Mouse (Mus musculus) spleen, postnatal 10 days (tissue): ENCODE results near the gene Ttc19.
"Not testable (repeated sequence)": the region's sequence is repeated elsewhere in the genome, so short reads cannot be mapped to it uniquely, and the experiment has no call there.

ENCODE experiments used
- DNase-seq, 2 experiments: peaks; one replicate each; pipeline ENCODE4 v3.0.0; 2021 to 2022; ENCODE audit warnings: low spot score in 2 of 2

The Ttc19 gene

GRCm38 (mm10) chr11:62284020-62284419 lies 2.7 kb downstream of the Ttc19 start:
- not testable (repeated sequence) for DNase-seq

- no peak for DNase-seq
These were observed 3.7 kb downstream of the Ttc19 start for GRCm38 (mm10) chr11:62285020-62285419.

DNA sequence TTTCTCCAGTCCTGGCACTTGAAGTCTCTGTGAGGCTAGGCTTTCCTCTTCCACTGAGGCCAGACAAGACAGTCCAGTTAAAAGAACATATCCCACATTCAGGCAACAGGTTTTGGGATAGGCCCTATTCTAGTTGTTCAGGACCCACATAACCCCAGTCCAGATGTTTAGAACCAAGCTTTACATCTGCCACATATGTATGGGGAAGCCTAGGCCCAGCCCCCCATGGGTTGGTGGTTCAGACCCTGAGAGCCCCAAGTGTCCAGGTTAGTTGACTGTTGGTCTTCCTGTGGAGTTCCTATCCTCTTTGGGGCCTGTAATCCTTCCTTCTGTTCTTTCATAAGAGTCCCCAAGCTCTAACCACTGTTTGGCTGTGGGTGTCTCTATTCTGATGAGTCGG lies 6.4 kb downstream of the Ttc19 start:
- DNase-seq: no peak

DNA sequence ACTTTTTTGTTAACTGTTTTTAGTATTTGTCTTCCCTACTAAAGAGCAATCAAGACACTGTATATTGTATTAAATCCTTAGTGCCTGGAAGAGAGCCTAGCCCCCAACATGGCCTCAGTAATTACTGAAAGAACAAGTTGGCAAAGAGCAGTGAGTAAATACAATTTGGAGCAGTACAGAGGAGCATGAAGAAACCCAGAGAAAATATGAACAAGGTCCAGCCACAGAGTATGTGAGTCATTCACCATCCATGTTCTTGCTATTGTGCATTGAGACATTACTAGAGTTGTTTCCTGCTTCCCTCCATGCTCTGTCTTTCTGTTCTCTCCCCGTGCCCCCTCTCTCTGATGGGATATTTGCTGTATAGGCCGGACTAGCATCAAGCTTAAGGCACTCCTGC lies 12.8 kb downstream of the Ttc19 start:
- DNase-seq: no peak

DNA sequence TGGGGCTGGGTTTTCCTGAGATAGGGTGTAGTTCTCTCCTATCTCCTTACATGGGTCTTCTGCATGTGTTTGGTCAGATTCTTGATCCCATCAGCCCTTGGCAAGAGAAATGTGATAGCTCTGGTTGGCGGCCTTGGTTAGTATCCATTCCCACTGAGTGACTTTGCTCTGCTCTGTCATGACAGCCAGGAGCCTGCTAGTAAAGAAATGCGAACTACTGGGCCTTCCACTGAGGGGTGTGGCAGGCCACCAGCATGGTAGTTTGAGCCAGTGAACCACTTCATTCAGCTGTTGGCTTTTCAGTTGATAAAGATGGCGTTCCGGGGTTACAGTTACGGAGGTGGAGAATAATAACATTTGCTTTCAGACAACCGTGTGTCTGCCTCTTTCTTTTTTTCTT lies 17.6 kb downstream of the Ttc19 start:
- no peak for DNase-seq

GRCm38 (mm10) chr11:62305866-62306265 lies 24.6 kb downstream of the Ttc19 start:
- DNase-seq: no peak

DNA sequence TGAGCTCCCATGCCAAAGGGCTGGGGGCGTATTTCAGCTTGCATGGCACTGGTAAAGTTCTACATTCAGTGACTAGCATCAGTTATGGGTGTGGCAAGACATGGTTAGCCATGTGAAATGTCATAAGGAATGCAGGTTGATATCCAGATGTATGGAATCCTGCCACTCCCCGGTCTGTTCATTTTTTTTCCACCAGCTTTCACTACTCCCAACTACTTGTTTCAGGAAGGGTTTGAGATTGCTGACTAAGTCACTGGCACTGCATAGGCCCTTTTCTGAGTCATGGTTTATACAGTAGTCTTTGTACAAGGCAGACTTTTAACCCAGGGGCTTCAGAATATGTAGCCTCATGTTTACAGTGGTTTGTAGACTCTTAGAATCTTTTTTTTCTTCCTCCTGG lies 28.0 kb downstream of the Ttc19 start:
- no peak for DNase-seq

GRCm38 (mm10) chr11:62314984-62315383 lies 33.7 kb downstream of the Ttc19 start:
- DNase-seq: no peak

GRCm38 (mm10) chr11:62317746-62318145 lies 36.5 kb downstream of the Ttc19 start:
- no peak for DNase-seq

DNA sequence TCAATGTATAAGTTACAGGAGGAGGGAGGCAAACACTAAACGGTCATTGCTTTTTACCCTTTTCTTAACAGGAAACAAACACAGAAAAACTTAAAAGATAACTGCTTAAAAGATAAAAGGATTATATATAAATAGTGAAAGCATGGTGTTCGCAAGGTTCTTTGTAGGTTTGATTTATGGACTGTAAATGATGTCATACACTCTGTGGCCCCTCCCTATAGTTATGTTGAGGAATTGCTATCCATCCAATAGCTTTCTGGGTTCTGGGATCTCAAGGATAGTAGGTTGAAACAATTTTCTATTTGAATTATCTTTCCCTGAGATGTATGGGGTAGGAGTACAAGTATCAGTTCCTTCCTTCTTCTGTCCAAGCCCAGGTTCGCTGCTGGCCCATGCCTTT lies 38.8 kb downstream of the Ttc19 start:
- no peak for DNase-seq

DNA sequence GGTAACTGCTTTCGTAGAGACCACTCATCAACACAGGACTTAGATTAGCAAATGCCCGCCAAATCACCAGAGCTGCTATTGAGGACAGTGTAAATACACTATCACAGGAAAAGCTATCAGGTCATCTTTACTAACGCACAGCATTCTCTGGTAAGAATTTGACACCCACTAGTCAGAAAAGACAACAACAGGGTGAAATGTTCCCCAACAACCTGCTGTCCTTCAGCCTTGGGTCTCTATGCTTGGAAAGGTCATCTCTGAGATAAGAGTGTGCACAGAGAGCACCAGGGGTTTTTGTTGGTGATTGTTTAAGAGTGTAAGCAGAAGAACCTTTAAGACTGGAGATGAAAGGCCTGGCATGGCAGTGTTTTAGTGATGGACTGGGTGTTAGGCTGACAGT lies 42.4 kb downstream of the Ttc19 start:
- DNase-seq: no peak

GRCm38 (mm10) chr11:62331141-62331540 lies 49.9 kb downstream of the Ttc19 start:
- no peak for DNase-seq

- no peak for DNase-seq
These were observed 51.0 kb downstream of the Ttc19 start for GRCm38 (mm10) chr11:62332228-62332627.

DNA sequence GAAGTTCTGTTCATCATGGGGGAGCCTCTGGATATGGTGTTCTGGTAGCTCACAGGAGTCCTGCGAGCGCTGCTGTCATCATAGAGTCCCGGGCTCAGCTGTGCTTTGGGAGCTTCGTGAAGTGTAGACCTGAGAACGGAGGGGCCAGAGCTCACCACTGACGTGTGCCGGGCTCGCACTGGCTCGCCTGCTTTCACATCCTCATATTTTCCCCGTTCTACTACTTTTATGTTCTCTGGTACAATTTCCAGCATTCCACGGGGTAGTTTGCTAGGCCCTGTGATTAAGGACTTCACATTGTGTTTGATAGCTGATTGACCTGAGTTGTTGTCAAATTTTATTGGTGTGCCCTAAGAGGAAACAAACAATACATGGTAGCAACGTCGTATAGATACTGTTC lies 61.7 kb downstream of the Ttc19 start:
- no peak for DNase-seq

- DNase-seq: no peak
These were observed 70.7 kb downstream of the Ttc19 start for GRCm38 (mm10) chr11:62351948-62352347.

- DNase-seq: no peak
These were observed 73.9 kb downstream of the Ttc19 start for GRCm38 (mm10) chr11:62355216-62355615.

- no peak for DNase-seq
These were observed 85.6 kb downstream of the Ttc19 start for GRCm38 (mm10) chr11:62366879-62367278.

DNA sequence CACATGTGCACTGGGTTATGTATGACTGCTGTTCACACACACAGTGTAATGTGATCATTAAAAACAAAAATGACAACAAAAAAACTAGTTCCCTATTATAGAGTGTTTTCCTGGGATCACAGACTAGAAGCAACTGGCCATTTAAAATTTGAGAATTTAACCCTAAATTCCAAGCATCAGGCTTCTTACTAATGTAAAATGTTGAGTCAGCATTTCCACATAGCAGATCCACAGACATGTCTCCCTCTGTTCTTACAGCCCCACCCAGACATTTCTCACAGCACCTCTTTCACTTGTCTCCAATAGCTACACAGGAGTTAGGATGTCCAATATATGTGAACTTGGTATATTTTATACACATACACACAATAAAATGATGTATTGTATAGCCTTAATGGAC lies 88.7 kb downstream of the Ttc19 start:
- DNase-seq: no peak

DNA sequence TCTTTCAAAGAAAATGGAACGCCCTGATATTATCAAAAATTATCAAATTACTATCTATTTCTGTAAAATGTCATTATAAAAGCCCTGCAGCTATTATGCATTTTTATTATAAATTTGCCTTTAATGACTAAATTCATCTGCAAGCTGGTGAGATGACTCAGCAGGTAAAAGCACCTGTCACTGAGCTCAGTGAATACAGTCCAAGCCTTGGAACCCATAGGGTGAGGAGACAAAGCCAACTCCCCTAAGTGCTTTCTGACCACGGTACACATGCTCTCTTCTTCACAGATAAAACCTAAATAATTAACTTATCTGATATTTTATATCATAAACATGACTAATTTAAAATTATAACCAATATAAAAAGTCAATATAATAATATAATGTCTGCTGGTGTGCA lies 90.5 kb downstream of the Ttc19 start:
- no peak for DNase-seq

DNA sequence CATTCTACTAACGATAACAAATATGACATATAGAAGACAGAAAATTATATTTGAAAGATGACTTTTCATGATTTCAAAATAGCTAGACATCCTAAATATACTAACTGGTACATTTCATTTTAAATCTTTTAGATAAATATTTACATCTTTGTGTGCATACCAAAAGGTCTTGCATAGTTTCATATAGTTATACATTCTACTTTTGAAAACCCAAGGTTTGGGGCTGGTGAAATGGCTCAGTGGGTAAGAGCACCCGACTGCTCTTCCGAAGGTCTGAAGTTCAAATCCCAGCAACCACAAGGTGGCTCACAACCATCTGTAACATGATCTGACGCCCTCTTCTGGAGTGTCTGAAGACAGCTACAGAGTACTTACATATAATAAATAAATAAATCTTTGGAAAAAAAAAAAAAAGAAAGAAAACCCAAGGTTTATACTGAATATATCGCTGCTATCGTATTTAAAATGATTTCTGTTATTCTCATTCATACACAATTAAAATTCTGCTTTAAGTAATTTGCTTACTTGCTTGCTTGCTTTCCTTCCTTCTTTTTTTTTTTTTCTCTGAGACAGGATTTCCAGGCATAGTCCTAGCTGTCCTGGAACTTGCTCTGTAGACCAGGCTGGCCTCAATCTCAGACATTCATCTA lies 96.1 kb downstream of the Ttc19 start:
- DNase-seq: not testable (repeated sequence)
